31 mouse cellular contexts compared by ENCODE assay signal in genomic region chr10:125895744-125896482, GRCm38 (mm10).
"Had no signal": no experiment of that assay in that cellular context is flagged by ENCODE, and none has a peak within 500 bp of the region (broad histone marks: within the 10 kb centered on the region; RNA-seq: fewer than 3 reads in every experiment).

No protein-coding gene starts in this region.

- H3K9me3 ChIP-seq: heart, embryonic 10.5 days; heart, embryonic 15.5 days; hindbrain, embryonic 10.5 days; hindbrain, embryonic 12.5 days; hindbrain, embryonic 13.5 days; hindbrain, embryonic 15.5 days; intestine, embryonic 15.5 days had no signal

- H3K4me2 ChIP-seq: heart, embryonic 11.5 days; heart, embryonic 12.5 days; heart, embryonic 13.5 days; heart, embryonic 15.5 days; hindbrain, embryonic 12.5 days; hindbrain, embryonic 13.5 days; hindbrain, embryonic 14.5 days; hindbrain, embryonic 15.5 days; intestine, embryonic 15.5 days had no signal

- H3K27me3 ChIP-seq: heart, embryonic 12.5 days; heart, embryonic 13.5 days; heart, embryonic 15.5 days; hindbrain, embryonic 12.5 days; hindbrain, embryonic 13.5 days; hindbrain, embryonic 15.5 days; intestine, embryonic 15.5 days had no signal

- H3K9ac ChIP-seq: heart, embryonic 12.5 days; heart, embryonic 13.5 days; heart, embryonic 15.5 days; hindbrain, embryonic 12.5 days; hindbrain, embryonic 13.5 days; hindbrain, embryonic 14.5 days; hindbrain, embryonic 15.5 days; intestine, embryonic 15.5 days had no signal

- H3K36me3 ChIP-seq: heart, embryonic 10.5 days; heart, embryonic 12.5 days; heart, embryonic 13.5 days; heart, embryonic 15.5 days; hindbrain, embryonic 10.5 days; hindbrain, embryonic 12.5 days; hindbrain, embryonic 13.5 days; hindbrain, embryonic 15.5 days; intestine, embryonic 15.5 days had no signal

- H3K4me3 ChIP-seq: heart, adult 2 months; heart, embryonic 10.5 days; heart, embryonic 12.5 days; heart, embryonic 13.5 days; heart, embryonic 15.5 days; hindbrain, embryonic 10.5 days; hindbrain, embryonic 12.5 days; hindbrain, embryonic 13.5 days; hindbrain, embryonic 15.5 days; intestine, embryonic 15.5 days; layer of hippocampus, adult 2 months; left cerebral cortex, adult 2 months had no signal

- ATAC-seq: hindbrain, embryonic 16.5 days; hindbrain, postnatal 0 days; inflammation-experienced regulatory T-cells, adult 6 months; intestine, embryonic 15.5 days; intestine, embryonic 16.5 days; intestine, postnatal 0 days had no signal

- DNase-seq: heart, adult 18-20 months; heart, adult 2 months; heart, postnatal 10 days; heart, postnatal 14 days; heart, postnatal 36 days; heart, postnatal 4 days; kidney, adult 2 months; kidney, adult 8-10 months; kidney, adult 9 months; kidney, postnatal 14 days; kidney, postnatal 25 days; layer of hippocampus, adult 9-11 months; layer of hippocampus, postnatal 36 days had no signal

- H3K27ac ChIP-seq: heart, adult 2 months; heart, embryonic 10.5 days; heart, embryonic 13.5 days; heart, embryonic 15.5 days; hindbrain, embryonic 10.5 days; hindbrain, embryonic 12.5 days; hindbrain, embryonic 13.5 days; hindbrain, embryonic 14.5 days; hindbrain, embryonic 15.5 days; hindbrain, postnatal 0 days; intestine, embryonic 15.5 days; layer of hippocampus, adult 2 months; left cerebral cortex, adult 2 months had no signal

- H3K4me1 ChIP-seq: heart, embryonic 10.5 days; heart, embryonic 12.5 days; heart, embryonic 13.5 days; heart, embryonic 15.5 days; hindbrain, embryonic 12.5 days; hindbrain, embryonic 15.5 days; intestine, embryonic 15.5 days had no signal
